Mouse (Mus musculus) fibroblast of lung, adult 2 months (primary cell): ENCODE results near the gene Olfr1302.

Experiments
- DNase-seq: peaks from one replicate; pipeline ENCODE4 v3.0.0-alpha.2; 2011; ENCODE audit warnings: low read depth

Olfr1302 gene

GRCm38 (mm10) chr2:111777129-111777528, at the start of gene Olfr1302:
Gene Olfr1302 (plus strand): TSS chr2:111777429.
- DNase-seq, result no peak

GRCm38 (mm10) chr2:111750706-111751105, 26.5 kb upstream of the Olfr1302 start, which contains the start of gene Olfr1301:
Gene Olfr1301 (plus strand): TSS chr2:111751006.
- no peak for DNase-seq

- DNase-seq, result no peak
Observed at GRCm38 (mm10) chr2:111812936-111813335, 35.7 kb downstream of the Olfr1302 start.

GRCm38 (mm10) chr2:111820240-111820639, 43.0 kb downstream of the Olfr1302 start, which contains the start of gene Olfr1303:
Gene Olfr1303 (minus strand): TSS chr2:111820340.
- no peak for DNase-seq
